Mouse (Mus musculus) ES-E14 (cell line): ENCODE data around the gene Slc10a7. TPM values are rescaled to one million over a fixed set of nuclear protein-coding genes. Genes with fewer than 3 reads are reported as not detected.

Experiments
- DNase-seq: peaks from one replicate; pipeline ENCODE4 v3.0.0-alpha.2; 2013; ENCODE audit warnings: low read depth, low spot score
- H3K27ac ChIP-seq: 2 replicates; pipeline ENCODE4 v1.5.1; 2012; ENCODE audit warnings: low read depth, mild to moderate bottlenecking, low read length, moderate library complexity, mixed read lengths; ENCODE audit not compliant: poor library complexity, insufficient read depth, severe bottlenecking
- H3K36me3 ChIP-seq: 2 replicates; pipeline ENCODE4 v1.6.1; 2012; ENCODE audit warnings: mild to moderate bottlenecking, low read length, moderate library complexity, mixed read lengths; ENCODE audit not compliant: control insufficient read depth, poor library complexity, insufficient read depth, severe bottlenecking
- H3K4me1 ChIP-seq, 2 experiments: fragments of 150-350 bp in 1 of 2; sonication (generic) in 1 of 2; 2 replicates each; pipeline ENCODE4 v1.6.1; 2012; ENCODE audit warnings: low read length in 2 of 2, mild to moderate bottlenecking in 1 of 2, mixed read lengths in 1 of 2; ENCODE audit not compliant: control insufficient read depth in 2 of 2, insufficient read depth in 2 of 2, poor library complexity in 1 of 2
- H3K4me3 ChIP-seq, 2 experiments: fragments of 150-350 bp in 1 of 2; sonication (generic) in 1 of 2; 2 replicates each; pipeline ENCODE4 v1.5.1; 2012; ENCODE audit warnings: low read length in 2 of 2, low read depth in 1 of 2, mild to moderate bottlenecking in 1 of 2, mixed read lengths in 1 of 2; ENCODE audit not compliant: insufficient read depth in 1 of 2, poor library complexity in 1 of 2, severe bottlenecking in 1 of 2
- H3K9ac ChIP-seq: 2 replicates; pipeline ENCODE4 v1.6.1; 2012; ENCODE audit warnings: low read depth, mild to moderate bottlenecking, low read length, mixed read lengths; ENCODE audit not compliant: poor library complexity, insufficient read depth, severe bottlenecking
- H3K9me3 ChIP-seq: fragments of 150-350 bp; sonication (generic); 2 replicates; pipeline ENCODE4 v1.6.1; 2012; ENCODE audit warnings: low read depth, mild to moderate bottlenecking, low read length; ENCODE audit not compliant: control insufficient read depth, insufficient read depth
- CHD2 ChIP-seq: IDR thresholded peaks from 2 replicates; pipeline ENCODE4 v1.6.1; 2014; ENCODE audit warnings: mild to moderate bottlenecking, low read depth, low read length, inconsistent platforms
- HCFC1 ChIP-seq: IDR thresholded peaks from 2 replicates; pipeline ENCODE4 v1.6.1; 2012; ENCODE audit warnings: low read length, inconsistent platforms, borderline replicate concordance; ENCODE audit not compliant: insufficient read depth
- MAFK ChIP-seq: IDR thresholded peaks from 2 replicates; pipeline ENCODE4 v1.6.1; 2014; ENCODE audit warnings: mild to moderate bottlenecking, low read depth, low read length, inconsistent platforms; ENCODE audit not compliant: insufficient read depth
- ZC3H11A ChIP-seq: IDR thresholded peaks from 2 replicates; pipeline ENCODE4 v1.6.1; 2012; ENCODE audit warnings: low read depth, mild to moderate bottlenecking, inconsistent platforms, low read length, borderline replicate concordance
- ZNF384 ChIP-seq: IDR thresholded peaks from 2 replicates; pipeline ENCODE4 v1.6.1; 2012; ENCODE audit warnings: low read depth, low read length, inconsistent platforms
- in situ Hi-C, 2 experiments: fragments of 600-800 bp; cut with MboI; formaldehyde crosslinking; loops; one replicate each; pipeline ENCODE4 v1.15.1; 2025; ENCODE audit warnings: low sequenced_read_pairs in 2 of 2, inconsistent platforms in 1 of 2; ENCODE audit not compliant: unreplicated experiment in 2 of 2
- total RNA-seq: library from RNA; depleted of rRNA; stranded (reverse); fragments of 300-350 nt; gene quantifications from 2 replicates; pipeline ENCODE4 v1.2.3, GENCODE M21; 2012

Gene Slc10a7
- total RNA-seq, 1 experiment: 30.5 TPM

GRCm38 (mm10) chr8:78508719-78509272, 350 bp upstream of the Slc10a7 start, which contains the start of gene Rbmxl1:
Gene Rbmxl1 (minus strand): TSS chr8:78508898.
- Histone ChIP-seq H3K27ac (peak within 1 kb of the TSS; percentile 94), H3K9ac (peak within 1 kb of the TSS; percentile 95), H3K4me1 (peaks cover 2 to 8% of the 10 kb centered on the region in 2 experiments), H3K9me3 (no peaks in the 10 kb centered on the region), H3K4me3 (peak within 1 kb of the TSS; percentile 83 to 99), H3K36me3 (peaks cover 8% of the 10 kb centered on the region)
- in situ Hi-C loops: no loop called here
- peak; percentile 79 for DNase-seq
- TF ChIP-seq ZNF384 (no peak), ZC3H11A (no peak), HCFC1 (peak; percentile 37), CHD2 (0 out of 2 replicates have a peak, but pooled peaks have one; percentile 33), MAFK (0 out of 2 replicates have a peak, but pooled peaks have one; percentile 6)

- Histone ChIP-seq H3K4me3 (peak overlapping the region; percentile 83 to 99), H3K27ac (peak overlapping the region; percentile 94), H3K36me3 (peaks cover 2% of the 10 kb centered on the region; the same call in 1 of the 2 replicates), H3K9ac (peak overlapping the region; percentile 95), H3K4me1 (peaks cover 6 to 15% of the 10 kb centered on the region in 2 experiments), H3K9me3 (no peaks in the 10 kb centered on the region)
- no peak for DNase-seq
- TF ChIP-seq HCFC1: no peak
- in situ Hi-C loops: no loop called here
Observed at GRCm38 (mm10) chr8:78510094-78510493, 948 bp downstream of the Slc10a7 start.

- Histone ChIP-seq H3K36me3 (peaks cover 3% of the 10 kb centered on the region; the same call in 1 of the 2 replicates), H3K9me3 (no peaks in the 10 kb centered on the region), H3K4me1 (peaks cover 12 to 18% of the 10 kb centered on the region in 2 experiments), H3K27ac (peak overlapping the region; percentile 13; the same call in 1 of the 2 replicates), H3K4me3 (peak overlapping the region; percentile 34 to 83; a peak in 2 of 4 replicates), H3K9ac (peak overlapping the region; percentile 51; the same call in 1 of the 2 replicates)
- no peak for DNase-seq
- in situ Hi-C loops: no loop called here
- TF ChIP-seq ZC3H11A: no peak
- TF ChIP-seq CHD2: no peak
- TF ChIP-seq MAFK: no peak
- TF ChIP-seq ZNF384: no peak
- TF ChIP-seq HCFC1: no peak
Observed at GRCm38 (mm10) chr8:78510926-78511325, 1.8 kb downstream of the Slc10a7 start.

DNA sequence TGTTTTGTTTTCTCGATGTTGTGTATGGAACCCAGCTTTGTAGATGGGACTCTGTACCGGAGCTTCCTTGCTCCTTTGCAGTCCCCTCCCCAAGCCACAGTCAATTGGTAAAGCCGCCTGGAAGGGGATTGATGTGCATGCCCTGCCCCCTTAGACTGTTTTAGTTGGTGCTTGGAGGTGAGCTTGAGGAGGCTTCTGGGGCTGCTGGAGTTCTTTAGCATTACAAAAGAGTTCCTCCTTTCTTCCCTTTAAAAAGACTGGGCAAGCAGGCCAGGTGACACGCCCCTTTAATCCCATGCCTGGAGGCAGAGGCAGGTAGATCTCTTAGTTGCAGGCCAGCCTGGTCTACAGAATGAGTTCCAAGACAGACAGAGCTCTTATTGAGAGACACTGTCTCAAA, 4.0 kb downstream of the Slc10a7 start:
- Histone ChIP-seq H3K4me1 (peaks cover 17 to 18% of the 10 kb centered on the region in 2 experiments), H3K4me3 (peak overlapping the region in 1 of 2 experiments; percentile 53; a peak in 3 of 4 replicates), H3K9ac (no peak overlapping the region), H3K9me3 (no peaks in the 10 kb centered on the region), H3K27ac (peak overlapping the region; percentile 63; the same call in 1 of the 2 replicates), H3K36me3 (peaks cover 16% of the 10 kb centered on the region)
- in situ Hi-C loops: no loop called here
- DNase-seq: peak; percentile 86
- TF ChIP-seq CHD2 (no peak), HCFC1 (no peak), MAFK (no peak), ZC3H11A (no peak), ZNF384 (no peak)
